Mouse (Mus musculus) liver, embryonic 16.5 days (tissue): Measurements from ENCODE around the gene Hoxd10. TPM values are rescaled to one million over a fixed set of nuclear protein-coding genes. Genes with fewer than 3 reads are reported as not detected.
A peak's percentile ranks its signal among the peaks of the same experiment; 100 is the strongest.

Experiments
- ATAC-seq: fragments of 200-750 bp; cut with Nextera tagmentation; 2 replicates; pipeline ENCODE4 v1.8.0; 2017; ENCODE audit warnings: low read depth, mild to moderate bottlenecking, moderate number of reproducible peaks, moderate library complexity
- H3K27ac ChIP-seq: fragments of 300-500 bp; sonication (generic); 2 replicates; pipeline ENCODE4 v1.5.1; 2014; ENCODE audit warnings: mild to moderate bottlenecking, low read length
- H3K27me3 ChIP-seq: fragments of 300-500 bp; sonication (generic); 2 replicates; pipeline ENCODE4 v1.6.1; 2014; ENCODE audit warnings: low read depth, low read length, mixed read lengths; ENCODE audit not compliant: control insufficient read depth, insufficient read depth
- H3K36me3 ChIP-seq: fragments of 300-500 bp; sonication (generic); 2 replicates; pipeline ENCODE4 v1.6.1; 2014; ENCODE audit warnings: mild to moderate bottlenecking; ENCODE audit not compliant: control insufficient read depth, insufficient read depth
- H3K4me1 ChIP-seq: fragments of 300-500 bp; sonication (generic); 2 replicates; pipeline ENCODE4 v1.6.1; 2014; ENCODE audit warnings: low read depth, low read length, mixed read lengths; ENCODE audit not compliant: control insufficient read depth
- H3K4me2 ChIP-seq: fragments of 300-500 bp; sonication (generic); 2 replicates; pipeline ENCODE4 v1.6.1; 2014; ENCODE audit warnings: low read depth, low read length, mixed read lengths
- H3K4me3 ChIP-seq: fragments of 300-500 bp; sonication (generic); 2 replicates; pipeline ENCODE4 v1.5.1; 2014; ENCODE audit warnings: low read depth, mild to moderate bottlenecking, low read length
- H3K9ac ChIP-seq: fragments of 300-500 bp; sonication (generic); 2 replicates; pipeline ENCODE4 v1.6.1; 2014; ENCODE audit warnings: low read depth, low read length
- H3K9me3 ChIP-seq: fragments of 300-500 bp; sonication (generic); replicated peaks from 2 replicates; pipeline ENCODE4 v1.6.1; 2016; ENCODE audit warnings: low read length; ENCODE audit not compliant: control insufficient read depth
- WGBS: fragments of 180-500 bp; shearing (Covaris S2); extraction: QIAGEN DNeasy Blood & Tissue Kit; methylation state at CpG from one replicate; pipeline ENCODE4 v1.1.7; 2014; ENCODE audit not compliant: insufficient replicate concordance; 5-methylcytosine and 5-hydroxymethylcytosine counted together
- polyA plus RNA-seq: library from polyadenylated mRNA; unstranded; fragments of >200 nt; fragmentation: Nextera tagmentation; extraction: Ambion mirVana; gene quantifications from 2 replicates; pipeline ENCODE4 v1.2.1, GENCODE M21; 2015

Hoxd10 gene
- not detected in 2 replicates for polyA plus RNA-seq

- WGBS, result 2% methylated on average over 56 of the region's 56 CpGs
- no peaks in the 10 kb centered on the region for H3K4me1 ChIP-seq
- no peak within 1 kb of the TSS for H3K27ac ChIP-seq
- H3K27me3 ChIP-seq, result peaks cover 96% of the 10 kb centered on the region
- H3K4me3 ChIP-seq, result no peak within 1 kb of the TSS
- no peaks in the 10 kb centered on the region for H3K9me3 ChIP-seq
- H3K9ac ChIP-seq, result no peak within 1 kb of the TSS
- no peak for ATAC-seq
- H3K4me2 ChIP-seq, result no peak within 1 kb of the TSS
- no peaks in the 10 kb centered on the region for H3K36me3 ChIP-seq
These were observed at the start of gene Hoxd10 for GRCm38 (mm10) chr2:74691022-74691951. Gene Hoxd10 (plus strand): TSS chr2:74691924.

- no peaks in the 10 kb centered on the region for H3K36me3 ChIP-seq
- H3K4me1 ChIP-seq, result no peaks in the 10 kb centered on the region
- ATAC-seq, result no peak
- no peak overlapping the region for H3K27ac ChIP-seq
- no peak overlapping the region for H3K4me3 ChIP-seq
- no peak overlapping the region for H3K9ac ChIP-seq
- WGBS, result 48% methylated on average over 5 of the region's 5 CpGs
- peaks cover 21% of the 10 kb centered on the region for H3K27me3 ChIP-seq
- no peak overlapping the region for H3K4me2 ChIP-seq
- H3K9me3 ChIP-seq, result no peaks in the 10 kb centered on the region
These were observed 49.3 kb upstream of the Hoxd10 start for GRCm38 (mm10) chr2:74642431-74642830.

- Histone ChIP-seq H3K36me3 (no peaks in the 10 kb centered on the region), H3K4me1 (no peaks in the 10 kb centered on the region), H3K4me2 (no peak overlapping the region), H3K27ac (no peak overlapping the region), H3K27me3 (peaks cover 53% of the 10 kb centered on the region), H3K4me3 (no peak overlapping the region), H3K9ac (no peak overlapping the region), H3K9me3 (no peaks in the 10 kb centered on the region)
- WGBS, result 54% methylated on average over 3 of the region's 3 CpGs
- no peak for ATAC-seq
These were observed 46.1 kb upstream of the Hoxd10 start for GRCm38 (mm10) chr2:74645631-74646030.

- WGBS, result 13% methylated on average over 7 of the region's 7 CpGs
- no peaks in the 10 kb centered on the region for H3K9me3 ChIP-seq
- H3K9ac ChIP-seq, result no peak overlapping the region
- no peak overlapping the region for H3K4me3 ChIP-seq
- no peak overlapping the region for H3K4me2 ChIP-seq
- H3K4me1 ChIP-seq, result no peaks in the 10 kb centered on the region
- ATAC-seq, result no peak
- H3K27ac ChIP-seq, result no peak overlapping the region
- H3K36me3 ChIP-seq, result no peaks in the 10 kb centered on the region
- peaks cover 68% of the 10 kb centered on the region for H3K27me3 ChIP-seq
These were observed 44.5 kb upstream of the Hoxd10 start for GRCm38 (mm10) chr2:74647082-74647864.

GRCm38 (mm10) chr2:74652996-74653340, 38.8 kb upstream of the Hoxd10 start:
- WGBS, result 29% methylated on average over 2 of the region's 2 CpGs
- ATAC-seq, result no peak
- Histone ChIP-seq H3K27me3 (peaks cover 88% of the 10 kb centered on the region), H3K27ac (no peak overlapping the region), H3K9me3 (no peaks in the 10 kb centered on the region), H3K36me3 (no peaks in the 10 kb centered on the region), H3K4me2 (no peak overlapping the region), H3K4me3 (no peak overlapping the region), H3K4me1 (no peaks in the 10 kb centered on the region; the same call in none of the 2 replicates), H3K9ac (no peak overlapping the region)

- Histone ChIP-seq H3K27me3 (peaks cover 88% of the 10 kb centered on the region), H3K27ac (no peak overlapping the region), H3K4me2 (no peak overlapping the region), H3K9ac (no peak overlapping the region), H3K4me3 (no peak overlapping the region), H3K9me3 (no peaks in the 10 kb centered on the region), H3K4me1 (no peaks in the 10 kb centered on the region; the same call in none of the 2 replicates), H3K36me3 (no peaks in the 10 kb centered on the region)
- ATAC-seq, result no peak
- 8% methylated on average over 17 of the region's 17 CpGs for WGBS
These were observed 37.8 kb upstream of the Hoxd10 start for GRCm38 (mm10) chr2:74653781-74654535.

GRCm38 (mm10) chr2:74654743-74655419, 36.8 kb upstream of the Hoxd10 start:
- Histone ChIP-seq H3K36me3 (no peaks in the 10 kb centered on the region), H3K9me3 (no peaks in the 10 kb centered on the region), H3K4me1 (no peaks in the 10 kb centered on the region; the same call in none of the 2 replicates), H3K4me3 (no peak overlapping the region), H3K27me3 (peaks cover 88% of the 10 kb centered on the region), H3K27ac (no peak overlapping the region), H3K9ac (no peak overlapping the region), H3K4me2 (0 out of 2 replicates have a peak overlapping the region, but pooled peaks have one; percentile 48)
- 5% methylated on average over 20 of the region's 20 CpGs for WGBS
- ATAC-seq, result no peak

GRCm38 (mm10) chr2:74655420-74655781, 36.3 kb upstream of the Hoxd10 start:
- no peak overlapping the region for H3K27ac ChIP-seq
- no peaks in the 10 kb centered on the region for H3K9me3 ChIP-seq
- WGBS, result 3% methylated on average over 30 of the region's 47 CpGs
- H3K4me2 ChIP-seq, result peak overlapping the region; percentile 48
- H3K27me3 ChIP-seq, result peaks cover 88% of the 10 kb centered on the region
- no peaks in the 10 kb centered on the region; the same call in none of the 2 replicates for H3K4me1 ChIP-seq
- ATAC-seq, result no peak
- H3K9ac ChIP-seq, result no peak overlapping the region
- peak overlapping the region; percentile 47 for H3K4me3 ChIP-seq
- H3K36me3 ChIP-seq, result no peaks in the 10 kb centered on the region
